Mouse (Mus musculus) bone marrow macrophage, adult 2 months (primary cell): ENCODE measurements around the gene Hist1h3f. TPM values are rescaled to one million over a fixed set of nuclear protein-coding genes. Genes with fewer than 3 reads are reported as not detected.
"Not testable (repeated sequence)": the region's sequence is repeated elsewhere in the genome, so short reads cannot be mapped to it uniquely, and the experiment has no call there.

Experiments used
- H3K27ac ChIP-seq: 2 replicates; pipeline ENCODE4 v1.5.1; 2012; ENCODE audit warnings: low read depth, low read length; ENCODE audit not compliant: insufficient read depth
- H3K4me1 ChIP-seq: 2 replicates; pipeline ENCODE4 v1.6.1; 2012; ENCODE audit warnings: low read length; ENCODE audit not compliant: control insufficient read depth, insufficient read depth
- H3K4me3 ChIP-seq: 2 replicates; pipeline ENCODE4 v1.5.1; 2012; ENCODE audit warnings: mild to moderate bottlenecking, low read length, moderate library complexity; ENCODE audit not compliant: insufficient read depth
- CTCF ChIP-seq: IDR thresholded peaks from 2 replicates; pipeline ENCODE4 v1.5.1; 2012; ENCODE audit warnings: low read depth, mild to moderate bottlenecking, low read length, moderate library complexity
- POLR2A ChIP-seq: IDR thresholded peaks from 2 replicates; pipeline ENCODE4 v1.6.1; 2012; ENCODE audit warnings: mild to moderate bottlenecking, low read depth, low read length, borderline replicate concordance
- polyA plus RNA-seq: library from polyadenylated mRNA; stranded (reverse); fragments of >200 nt; gene quantifications from 2 replicates; pipeline ENCODE4 v1.2.4, GENCODE M21; 2012; ENCODE audit not compliant: missing spikeins, insufficient read depth, insufficient read length

The Hist1h3f gene
- polyA plus RNA-seq, 1 experiment = 0.80 TPM

GRCm38 (mm10) chr13:23537006-23537710, 6.7 kb upstream of the Hist1h3f start:
- Histone ChIP-seq H3K4me1 (peaks cover 29% of the 10 kb centered on the region), H3K4me3 (no peak overlapping the region), H3K27ac (peak overlapping the region; percentile 16; the same call in 1 of the 2 replicates)
- TF ChIP-seq POLR2A (no peak), CTCF (no peak)

DNA sequence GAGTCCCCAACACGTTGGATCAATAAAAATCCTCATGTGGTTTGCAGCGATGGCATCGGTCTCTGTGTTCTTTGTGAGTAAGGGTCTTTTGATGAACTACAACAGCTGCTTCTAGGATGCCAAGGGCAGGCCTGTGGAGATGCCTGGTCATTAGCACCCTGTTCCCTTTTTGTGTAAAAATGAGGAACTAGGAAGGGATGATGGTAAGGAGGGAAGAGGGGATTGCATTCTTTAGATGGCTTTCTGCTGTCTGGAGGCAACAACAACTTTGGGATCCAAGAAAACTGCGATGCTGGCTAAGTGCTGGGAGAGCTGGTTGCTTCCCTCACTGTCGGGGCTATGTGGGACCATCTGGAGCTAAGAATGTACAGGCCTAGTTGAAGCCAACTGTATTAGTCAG, 5.6 kb upstream of the Hist1h3f start:
- Histone ChIP-seq H3K27ac (peak overlapping the region; percentile 63), H3K4me1 (peaks cover 21% of the 10 kb centered on the region)

GRCm38 (mm10) chr13:23539821-23540220, 4.0 kb upstream of the Hist1h3f start:
- H3K4me3 ChIP-seq, H3K27ac ChIP-seq: not testable (repeated sequence)
- H3K4me1 ChIP-seq = peaks cover 21% of the 10 kb centered on the region

More for the DNA sequence above, 5.6 kb upstream of the Hist1h3f start:
- no peak overlapping the region for H3K4me3 ChIP-seq
- TF ChIP-seq CTCF (no peak), POLR2A (no peak)

DNA sequence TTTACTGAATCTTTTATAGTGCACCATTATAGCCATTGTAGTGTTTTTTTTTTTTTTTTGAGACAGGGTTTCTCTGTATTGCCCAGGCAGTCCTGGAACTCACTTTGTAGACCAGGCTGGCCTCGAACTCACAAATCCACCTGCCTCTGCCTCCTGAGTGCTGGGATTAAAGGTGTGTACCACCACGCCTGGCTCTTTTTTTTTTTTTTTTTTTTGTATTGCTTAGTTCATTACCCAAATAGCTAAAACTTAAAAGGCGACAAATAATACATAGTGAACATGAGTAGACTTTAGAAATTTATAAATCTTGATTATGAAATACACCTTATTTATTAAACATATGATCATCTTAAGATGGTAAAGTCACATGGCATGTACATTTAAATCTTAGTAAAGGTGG, 2.4 kb upstream of the Hist1h3f start:
- no peak overlapping the region for H3K27ac ChIP-seq
- peaks cover 20% of the 10 kb centered on the region for H3K4me1 ChIP-seq
- TF ChIP-seq CTCF (no peak), POLR2A (no peak)
- H3K4me3 ChIP-seq = no peak overlapping the region

GRCm38 (mm10) chr13:23542225-23542980, 1.4 kb upstream of the Hist1h3f start:
- peaks cover 16% of the 10 kb centered on the region for H3K4me1 ChIP-seq
- peak overlapping the region; percentile 73 for H3K27ac ChIP-seq
- H3K4me3 ChIP-seq = peak overlapping the region; percentile 54

- H3K27ac ChIP-seq = peak within 1 kb of the TSS; percentile 88
- H3K4me3 ChIP-seq = peak within 1 kb of the TSS; percentile 54
- H3K4me1 ChIP-seq = peaks cover 11% of the 10 kb centered on the region
These were observed 749 bp upstream of the Hist1h3f start, which contains the start of gene Hist1h2bh for GRCm38 (mm10) chr13:23542999-23543607. Hist1h2bh (minus strand) TSS chr13:23543392.

GRCm38 (mm10) chr13:23544787-23545120, 902 bp downstream of the Hist1h3f start:
- H3K4me1 ChIP-seq = not testable (repeated sequence)
- H3K4me3 ChIP-seq = peak overlapping the region; percentile 63

GRCm38 (mm10) chr13:23546694-23547093, 2.8 kb downstream of the Hist1h3f start:
- no peak overlapping the region for H3K4me3 ChIP-seq
- TF ChIP-seq CTCF = no peak
- no peak for TF ChIP-seq POLR2A
- peaks cover 6% of the 10 kb centered on the region for H3K4me1 ChIP-seq
- no peak overlapping the region for H3K27ac ChIP-seq

More at GRCm38 (mm10) chr13:23544787-23545120, 902 bp downstream of the Hist1h3f start:
- peak overlapping the region; percentile 71 for H3K27ac ChIP-seq

GRCm38 (mm10) chr13:23550761-23551145, 6.9 kb downstream of the Hist1h3f start:
- Histone ChIP-seq H3K27ac (peak overlapping the region; percentile 77), H3K4me1 (peaks cover 12% of the 10 kb centered on the region), H3K4me3 (peak overlapping the region; percentile 58)
- TF ChIP-seq POLR2A (no peak), CTCF (no peak)

- TF ChIP-seq POLR2A = peak; percentile 87
- Histone ChIP-seq H3K4me1 (peaks cover 11% of the 10 kb centered on the region), H3K4me3 (peak within 1 kb of the TSS; percentile 58), H3K27ac (peak within 1 kb of the TSS; percentile 77)
These were observed 7.4 kb downstream of the Hist1h3f start, which contains the start of gene Hist1h4f for GRCm38 (mm10) chr13:23551146-23551834. Hist1h4f (minus strand) TSS chr13:23551648.
